ENCODE assay signal across 7 mouse cellular contexts in the genomic region with DNA sequence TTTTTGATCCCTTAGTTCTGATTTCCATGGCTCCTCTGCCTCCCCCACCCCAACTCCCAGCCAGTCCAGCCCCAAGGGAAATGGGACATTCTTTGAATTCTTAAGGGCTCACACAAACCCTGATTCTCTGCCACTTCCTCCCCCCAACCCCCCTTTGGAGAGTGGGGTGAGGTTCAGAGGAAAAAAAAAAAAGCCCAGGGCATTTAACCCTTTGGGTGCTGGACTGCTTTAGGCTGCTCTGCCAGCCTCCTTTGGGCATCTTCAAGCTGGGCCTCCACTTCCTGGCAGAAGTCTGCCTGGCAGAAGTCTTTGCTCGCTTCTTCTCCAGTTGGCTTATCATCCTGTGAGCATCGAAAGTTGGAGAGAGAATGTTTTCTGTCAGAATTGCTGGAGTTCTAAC. TPM values are rescaled to one million over a fixed set of nuclear protein-coding genes. Genes with fewer than 3 reads are reported as not detected.
DNase-seq lines count a peak whose midpoint lies in the region; ATAC-seq and TF ChIP-seq lines count a peak whose summit lies in the region.

No protein-coding gene starts in this region.

- H3K27ac ChIP-seq in spleen, adult 2 months (ENCODE audit: insufficient read depth, low read length), result peak overlapping the region; percentile 49
- peak overlapping the region; percentile 57 for H3K27ac ChIP-seq in forebrain, embryonic 15.5 days (replicated peaks)
- peak overlapping the region; percentile 58 for H3K27ac ChIP-seq in intestine, postnatal 0 days (ENCODE audit: low read depth, low read length)

- H3K36me3 ChIP-seq in spleen, adult 2 months (ENCODE audit: control insufficient read depth, insufficient read depth, low read length), result peaks cover 10% of the 10 kb centered on the region
- H3K36me3 ChIP-seq in forebrain, embryonic 15.5 days, result peaks cover 10% of the 10 kb centered on the region
- H3K36me3 ChIP-seq in intestine, postnatal 0 days (ENCODE audit: control insufficient read depth, insufficient read depth), result peaks cover 18% of the 10 kb centered on the region

- TF ChIP-seq POLR2A in spleen, adult 2 months (IDR thresholded peaks at IDR 0.05; ENCODE audit: low read depth, low read length), result no peak

- 64% methylated on average over 2 of the region's 2 CpGs for WGBS in spleen, adult 2 months
- 27% methylated on average over 2 of the region's 2 CpGs for WGBS in forebrain, embryonic 15.5 days
- 36% methylated on average over 2 of the region's 2 CpGs for WGBS in intestine, postnatal 0 days

- no peak overlapping the region for H3K4me3 ChIP-seq in spleen, adult 2 months (ENCODE audit: extremely low read depth, insufficient read depth, insufficient read length)
- no peak overlapping the region for H3K4me3 ChIP-seq in forebrain, embryonic 15.5 days
- no peak overlapping the region for H3K4me3 ChIP-seq in intestine, postnatal 0 days (ENCODE audit: low read depth, low read length)

- H3K27me3 ChIP-seq in spleen, adult 2 months (ENCODE audit: control insufficient read depth, insufficient read depth, low read length), result no peaks in the 10 kb centered on the region
- no peaks in the 10 kb centered on the region for H3K27me3 ChIP-seq in forebrain, embryonic 15.5 days
- H3K27me3 ChIP-seq in intestine, postnatal 0 days (replicated peaks; ENCODE audit: control insufficient read depth, insufficient read depth, low read length), result no peaks in the 10 kb centered on the region

- ATAC-seq in forebrain, embryonic 15.5 days (replicated peaks), result no peak
- ATAC-seq in intestine, postnatal 0 days, result no peak

- peaks cover 34% of the 10 kb centered on the region; the same call in 1 of the 2 replicates for H3K4me1 ChIP-seq in spleen, adult 2 months (ENCODE audit: control insufficient read depth, insufficient read depth, insufficient read length)
- peaks cover 90% of the 10 kb centered on the region for H3K4me1 ChIP-seq in forebrain, embryonic 15.5 days
- peaks cover 51% of the 10 kb centered on the region for H3K4me1 ChIP-seq in intestine, postnatal 0 days (replicated peaks; ENCODE audit: control insufficient read depth, insufficient read depth, low read length)

- no peak overlapping the region for H3K9ac ChIP-seq in forebrain, embryonic 15.5 days (replicated peaks)
- no peak overlapping the region for H3K9ac ChIP-seq in intestine, postnatal 0 days (ENCODE audit: low read depth, low read length)

- H3K4me2 ChIP-seq in forebrain, embryonic 15.5 days (replicated peaks), result no peak overlapping the region
- H3K4me2 ChIP-seq in intestine, postnatal 0 days (replicated peaks; ENCODE audit: low read depth), result peak overlapping the region; percentile 13; the same call in 1 of the 2 replicates

- DNase-seq in spleen, adult 2 months (ENCODE audit: low read depth in 1 of 2, low spot score in 2 of 2), result no peak
- no peak for DNase-seq in spleen, postnatal 10 days (ENCODE audit: low spot score in 2 of 2)
- DNase-seq in lung, postnatal 36 days, result peak; percentile 75
- DNase-seq in ovary, adult 18-20 months (ENCODE audit: low spot score), result no peak
- DNase-seq in frontal cortex, postnatal 10 days (ENCODE audit: low spot score in 2 of 2), result no peak

- H3K9me3 ChIP-seq in forebrain, embryonic 15.5 days, result no peaks in the 10 kb centered on the region
- no peaks in the 10 kb centered on the region for H3K9me3 ChIP-seq in intestine, postnatal 0 days (ENCODE audit: control insufficient read depth)

- TF ChIP-seq CTCF in spleen, adult 2 months (IDR thresholded peaks at IDR 0.05; ENCODE audit: extremely low read depth, insufficient read depth, insufficient read length, insufficient replicate concordance), result no peak
- TF ChIP-seq CTCF in intestine, postnatal 0 days (IDR thresholded peaks at IDR 0.05; ENCODE audit: low read depth), result no peak

RNA-seq across cellular contexts. Expression of a gene that starts 9.3 kb away (rescaled TPM):
- 69.4 and 75.2 TPM in 2 replicates for polyA plus RNA-seq in spleen, adult 2 months (2012; rRNA removed)
- 129 and 132 TPM in 2 replicates for polyA plus RNA-seq in forebrain, embryonic 15.5 days (2015; fragmentation: Nextera tagmentation; extraction: Ambion mirVana)
- 98.2 and 103 TPM in 2 replicates for polyA plus RNA-seq in intestine, postnatal 0 days (2015; fragmentation: Nextera tagmentation; extraction: Ambion mirVana)

RNA-seq across cellular contexts. Expression of a gene that starts 25.9 kb away (rescaled TPM):
- 96.9 and 98.1 TPM in 2 replicates for polyA plus RNA-seq in spleen, adult 2 months (2012; rRNA removed)
- 327 and 370 TPM in 2 replicates for polyA plus RNA-seq in forebrain, embryonic 15.5 days (2015; fragmentation: Nextera tagmentation; extraction: Ambion mirVana)
- polyA plus RNA-seq in intestine, postnatal 0 days (2015; fragmentation: Nextera tagmentation; extraction: Ambion mirVana), result 538 and 555 TPM in 2 replicates

RNA-seq across cellular contexts. Expression of a gene that starts 32.4 kb away (rescaled TPM):
- not detected in 2 replicates for polyA plus RNA-seq in spleen, adult 2 months (2012; rRNA removed)
- 0.39 and 0.75 TPM in 2 replicates for polyA plus RNA-seq in forebrain, embryonic 15.5 days (2015; fragmentation: Nextera tagmentation; extraction: Ambion mirVana)
- not detected in 2 replicates for polyA plus RNA-seq in intestine, postnatal 0 days (2015; fragmentation: Nextera tagmentation; extraction: Ambion mirVana)

RNA-seq across cellular contexts. Expression of a gene that starts 32.5 kb away (rescaled TPM):
- polyA plus RNA-seq in spleen, adult 2 months (2012; rRNA removed), result 1.8 and 3.1 TPM in 2 replicates
- 17.8 and 21.0 TPM in 2 replicates for polyA plus RNA-seq in forebrain, embryonic 15.5 days (2015; fragmentation: Nextera tagmentation; extraction: Ambion mirVana)
- polyA plus RNA-seq in intestine, postnatal 0 days (2015; fragmentation: Nextera tagmentation; extraction: Ambion mirVana), result 1.8 and 2.0 TPM in 2 replicates

RNA-seq across cellular contexts. Expression of a gene that starts 41.7 kb away (rescaled TPM):
- polyA plus RNA-seq in spleen, adult 2 months (2012; rRNA removed), result 6.7 TPM in 2 replicates
- 18.0 and 18.6 TPM in 2 replicates for polyA plus RNA-seq in forebrain, embryonic 15.5 days (2015; fragmentation: Nextera tagmentation; extraction: Ambion mirVana)
- polyA plus RNA-seq in intestine, postnatal 0 days (2015; fragmentation: Nextera tagmentation; extraction: Ambion mirVana), result 8.5 and 9.8 TPM in 2 replicates
